Mouse (Mus musculus): ENCODE data around the gene Gtf2e1.

Gene Gtf2e1

GRCm38 (mm10) chr16:37546312-37546711 is 6.7 kb upstream of the Gtf2e1 start:
- no peak for DNase-seq (ENCODE audit: low spot score in 2 of 2)

GRCm38 (mm10) chr16:37540776-37541175 is 1.2 kb upstream of the Gtf2e1 start:
- no peak for DNase-seq (ENCODE audit: low spot score in 2 of 2)

GRCm38 (mm10) chr16:37539240-37539610 is 364 bp downstream of the Gtf2e1 start:
- DNase-seq (ENCODE audit: low spot score in 2 of 2): no peak

- no peak for DNase-seq (ENCODE audit: low spot score in 2 of 2)
Observed at GRCm38 (mm10) chr16:37533369-37534068, 6.1 kb downstream of the Gtf2e1 start.

- no peak for DNase-seq (ENCODE audit: low spot score in 2 of 2)
Observed at GRCm38 (mm10) chr16:37532046-37532445, 7.5 kb downstream of the Gtf2e1 start.

GRCm38 (mm10) chr16:37530170-37530569 is 9.4 kb downstream of the Gtf2e1 start:
- DNase-seq (ENCODE audit: low spot score in 2 of 2): no peak

GRCm38 (mm10) chr16:37526688-37527223 is 12.8 kb downstream of the Gtf2e1 start:
- no peak for DNase-seq (ENCODE audit: low spot score in 2 of 2)

- no peak for DNase-seq (ENCODE audit: low spot score in 2 of 2)
Observed at GRCm38 (mm10) chr16:37525121-37525520, 14.5 kb downstream of the Gtf2e1 start.

- DNase-seq (ENCODE audit: low spot score in 2 of 2): no peak
Observed at GRCm38 (mm10) chr16:37522100-37522697, 17.4 kb downstream of the Gtf2e1 start.

GRCm38 (mm10) chr16:37520190-37521040 is 19.2 kb downstream of the Gtf2e1 start:
- no peak for DNase-seq (ENCODE audit: low spot score in 2 of 2)

- no peak for DNase-seq (ENCODE audit: low spot score in 2 of 2)
Observed at GRCm38 (mm10) chr16:37519721-37520120, 19.9 kb downstream of the Gtf2e1 start.

GRCm38 (mm10) chr16:37518662-37519061 is 20.9 kb downstream of the Gtf2e1 start:
- DNase-seq (ENCODE audit: low spot score in 2 of 2): no peak

GRCm38 (mm10) chr16:37517596-37518211 is 21.9 kb downstream of the Gtf2e1 start:
- no peak for DNase-seq (ENCODE audit: low spot score in 2 of 2)

- no peak for DNase-seq (ENCODE audit: low spot score in 2 of 2)
Observed at GRCm38 (mm10) chr16:37516376-37516993, 23.1 kb downstream of the Gtf2e1 start.

- DNase-seq (ENCODE audit: low spot score in 2 of 2): no peak
Observed at GRCm38 (mm10) chr16:37514644-37515043, 24.9 kb downstream of the Gtf2e1 start.

GRCm38 (mm10) chr16:37511489-37511888 is 28.1 kb downstream of the Gtf2e1 start:
- DNase-seq (ENCODE audit: low spot score in 2 of 2): no peak

GRCm38 (mm10) chr16:37506751-37507150 is 32.8 kb downstream of the Gtf2e1 start:
- no peak for DNase-seq (ENCODE audit: low spot score in 2 of 2)

- no peak for DNase-seq (ENCODE audit: low spot score in 2 of 2)
Observed at GRCm38 (mm10) chr16:37504517-37504916, 35.1 kb downstream of the Gtf2e1 start.

GRCm38 (mm10) chr16:37498581-37498980 is 41.0 kb downstream of the Gtf2e1 start:
- no peak for DNase-seq (ENCODE audit: low spot score in 2 of 2)

GRCm38 (mm10) chr16:37495017-37495416 is 44.6 kb downstream of the Gtf2e1 start:
- no peak for DNase-seq (ENCODE audit: low spot score in 2 of 2)

- DNase-seq (ENCODE audit: low spot score in 2 of 2): no peak
Observed at GRCm38 (mm10) chr16:37486826-37487612, 52.6 kb downstream of the Gtf2e1 start.
